Mouse (Mus musculus): ENCODE data around the gene Pgpep1. TPM values are rescaled to one million over a fixed set of nuclear protein-coding genes. Genes with fewer than 3 reads are reported as not detected.

The Pgpep1 gene
- polyA plus RNA-seq (2017; shearing (Covaris generic)) = 1 to 10 TPM; 3.8 to 6.4 (median 4.8) TPM

DNA sequence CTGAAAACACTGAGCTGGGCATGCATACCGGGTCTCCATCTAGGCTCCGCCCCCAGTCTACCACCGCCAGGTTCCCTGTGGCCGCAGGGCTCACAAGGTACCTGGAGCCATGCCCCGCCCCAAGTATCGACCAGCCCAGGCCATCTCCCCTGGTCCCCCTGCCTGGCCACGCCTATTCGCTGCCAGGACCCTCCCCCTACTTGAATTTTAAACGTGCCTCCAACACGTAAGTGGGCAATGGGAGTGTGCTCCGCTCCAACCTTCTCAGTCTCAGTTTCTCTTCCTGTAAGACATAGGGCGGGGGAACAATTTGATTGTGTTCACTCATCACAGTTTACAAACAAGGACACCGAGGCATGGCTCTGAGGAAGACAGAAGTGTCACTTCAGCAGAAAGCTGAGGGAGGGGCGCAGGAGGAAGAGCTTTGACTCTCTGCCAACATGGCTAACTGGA, at the start of gene Pgpep1:
Gene Pgpep1 (minus strand): TSS at position 116 of the 453 bp plus-strand sequence.
- ATAC-seq = peak; percentile 31

GRCm38 (mm10) chr8:70709794-70710193, 49.6 kb upstream of the Pgpep1 start:
- ATAC-seq = no peak

DNA sequence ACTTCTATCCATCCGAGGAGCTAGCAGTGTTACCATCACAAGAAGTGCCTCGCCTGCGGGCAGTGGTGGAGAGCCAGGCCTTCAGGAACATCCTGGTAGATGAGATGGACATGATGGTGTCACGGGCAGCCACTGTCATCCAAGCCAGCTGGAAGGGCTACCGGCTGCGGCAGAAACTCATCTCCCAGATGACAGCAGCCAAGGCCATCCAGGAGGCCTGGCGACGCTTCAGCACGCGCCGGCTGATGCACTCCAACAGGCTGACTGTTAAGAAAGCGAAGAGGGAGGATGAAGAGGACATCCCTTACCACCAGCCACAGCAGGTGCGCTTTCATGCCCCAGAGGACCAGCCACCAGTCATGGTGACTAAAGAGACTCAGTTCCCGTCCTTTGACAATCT, 48.1 kb upstream of the Pgpep1 start:
- no peak for ATAC-seq

DNA sequence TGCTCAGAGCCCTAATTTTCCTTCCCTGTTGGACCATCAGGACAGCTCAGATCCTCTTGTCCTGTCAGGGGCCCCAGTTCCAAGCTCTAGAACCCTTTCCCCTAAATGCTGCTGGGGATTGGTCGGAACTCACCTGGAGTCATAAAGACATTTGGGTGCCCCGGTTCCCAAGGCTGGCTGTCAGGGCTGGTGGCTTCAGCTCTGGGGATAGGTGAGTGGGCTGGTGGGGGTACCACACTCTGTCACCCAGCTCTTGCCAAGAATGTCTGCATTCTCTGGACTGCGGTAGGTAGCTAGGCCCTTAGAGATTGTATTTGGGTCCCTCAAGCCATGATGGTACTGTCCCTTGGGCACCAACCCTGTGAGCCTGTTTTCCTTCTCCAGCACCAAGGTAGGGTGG, 43.1 kb upstream of the Pgpep1 start, which contains the start of gene Iqcn:
Gene Iqcn (plus strand): TSS at position 171 of the 400 bp plus-strand sequence.
- ATAC-seq = no peak

- no peak for ATAC-seq
Observed at GRCm38 (mm10) chr8:70702842-70703182, 42.6 kb upstream of the Pgpep1 start.

DNA sequence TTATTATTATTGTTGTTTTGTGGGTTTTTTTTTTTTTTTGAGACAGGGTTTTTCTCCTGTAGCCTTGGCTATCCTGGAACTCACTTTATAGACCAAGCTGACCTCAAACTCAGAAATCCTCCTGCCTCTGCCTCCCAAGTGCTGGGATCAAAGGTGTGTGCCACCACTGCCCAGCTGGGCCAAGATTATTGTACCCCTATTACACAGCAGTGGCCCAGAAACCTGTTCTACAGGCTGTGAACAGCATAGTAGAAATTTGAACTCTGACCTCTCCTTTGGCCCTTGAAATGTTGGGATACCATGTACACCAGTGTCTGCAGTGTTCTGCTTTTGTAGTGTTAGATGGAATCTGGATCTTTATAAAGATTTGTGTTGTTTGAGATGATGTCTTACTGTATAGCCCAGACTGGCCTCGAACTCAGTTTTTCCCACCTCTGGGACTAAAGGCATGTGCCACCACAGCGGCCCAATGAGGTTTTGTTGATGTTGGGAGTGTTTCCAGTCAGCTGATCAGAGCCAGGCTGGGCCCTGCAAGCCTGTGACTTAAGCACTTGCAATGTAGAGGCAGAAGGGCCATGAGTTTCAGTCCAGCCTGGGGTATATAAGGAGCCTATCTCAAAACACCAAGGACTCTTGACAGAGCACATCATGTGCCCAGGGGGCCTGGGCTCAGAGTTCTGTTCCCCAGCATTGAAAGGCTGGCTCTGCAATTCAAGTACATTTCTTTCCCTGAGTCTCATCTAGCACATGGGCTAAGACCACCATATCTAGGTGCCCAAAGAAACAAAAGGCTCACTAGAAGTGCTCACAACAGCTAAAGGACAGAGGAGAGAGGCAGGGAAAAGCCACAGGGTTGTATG, 42.0 kb upstream of the Pgpep1 start:
- ATAC-seq = no peak

DNA sequence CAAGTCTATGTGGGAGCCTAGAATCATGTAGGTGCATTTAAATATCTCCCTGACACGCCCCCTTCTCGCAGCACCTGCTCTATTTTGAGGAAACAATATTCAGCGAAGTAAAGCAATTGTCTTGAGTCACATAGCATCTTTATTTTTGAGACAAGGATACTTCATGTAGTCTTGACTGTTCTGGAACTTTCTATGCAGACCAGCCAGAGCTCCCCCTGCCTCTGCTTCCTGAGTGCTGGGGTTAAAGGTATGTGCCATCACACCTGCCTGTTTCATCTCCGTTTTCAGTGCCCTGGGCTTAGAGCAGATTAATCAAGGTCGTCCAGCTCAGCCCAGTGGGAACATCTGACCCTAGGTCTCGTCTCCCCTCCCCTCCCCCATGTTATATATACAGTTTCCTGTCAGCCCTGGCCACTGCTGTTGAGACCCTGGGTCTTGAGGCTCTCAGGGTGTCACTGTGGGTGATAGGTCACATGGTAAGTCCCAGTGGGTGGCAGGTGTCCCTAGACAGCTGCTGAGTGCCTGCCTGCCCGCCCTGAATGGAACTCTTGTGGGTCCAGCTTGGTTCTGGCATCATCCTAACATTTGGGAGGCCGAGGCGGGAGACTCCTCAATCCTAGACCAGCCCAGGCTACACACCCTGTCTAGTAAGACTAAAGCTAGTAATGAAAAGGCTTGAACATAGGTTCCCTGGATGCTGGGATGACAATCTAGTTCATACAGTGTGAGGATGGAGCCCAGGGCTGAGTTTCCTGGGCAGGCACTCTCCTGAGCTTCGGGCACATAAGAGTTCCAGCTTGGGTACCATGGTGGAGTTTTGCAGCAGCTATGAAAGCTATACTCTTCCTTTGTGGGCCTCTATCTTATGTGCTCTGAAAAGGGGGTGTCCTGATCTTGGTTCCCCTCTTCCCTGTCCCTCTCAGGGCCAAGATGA, 41.1 kb upstream of the Pgpep1 start:
- ATAC-seq = no peak

GRCm38 (mm10) chr8:70700555-70700922, 40.4 kb upstream of the Pgpep1 start:
- ATAC-seq = peak; percentile 8

DNA sequence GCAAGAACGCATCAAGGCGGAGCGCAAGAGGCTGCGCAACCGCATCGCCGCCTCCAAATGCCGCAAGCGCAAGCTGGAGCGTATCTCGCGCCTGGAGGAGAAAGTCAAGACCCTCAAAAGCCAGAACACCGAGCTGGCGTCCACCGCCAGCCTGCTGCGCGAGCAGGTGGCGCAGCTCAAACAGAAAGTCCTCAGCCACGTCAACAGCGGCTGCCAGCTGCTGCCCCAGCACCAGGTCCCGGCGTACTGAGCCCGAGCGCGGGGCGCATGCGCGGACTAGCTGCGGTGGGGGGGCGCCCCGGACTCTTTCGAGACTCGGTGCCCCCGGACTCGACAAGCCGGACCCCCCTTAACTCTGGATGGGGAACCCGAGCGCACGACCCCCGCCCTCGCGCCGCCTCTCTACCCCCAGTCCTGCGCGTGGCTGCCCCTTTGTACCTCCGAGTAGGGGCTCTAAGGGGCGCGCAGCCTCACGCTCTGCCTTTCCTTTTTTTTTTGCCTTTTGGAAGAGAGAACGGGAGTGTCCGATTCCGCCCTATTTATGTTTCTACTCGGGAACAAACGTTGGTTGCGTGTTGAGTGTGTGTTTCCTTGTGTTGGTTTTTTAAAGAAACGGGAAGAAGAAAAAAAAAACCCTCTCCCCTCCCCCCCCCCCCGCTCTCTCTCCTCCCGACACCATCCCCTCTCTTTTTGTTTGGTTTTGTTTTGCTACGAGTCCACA, 39.8 kb upstream of the Pgpep1 start:
- no peak for ATAC-seq

DNA sequence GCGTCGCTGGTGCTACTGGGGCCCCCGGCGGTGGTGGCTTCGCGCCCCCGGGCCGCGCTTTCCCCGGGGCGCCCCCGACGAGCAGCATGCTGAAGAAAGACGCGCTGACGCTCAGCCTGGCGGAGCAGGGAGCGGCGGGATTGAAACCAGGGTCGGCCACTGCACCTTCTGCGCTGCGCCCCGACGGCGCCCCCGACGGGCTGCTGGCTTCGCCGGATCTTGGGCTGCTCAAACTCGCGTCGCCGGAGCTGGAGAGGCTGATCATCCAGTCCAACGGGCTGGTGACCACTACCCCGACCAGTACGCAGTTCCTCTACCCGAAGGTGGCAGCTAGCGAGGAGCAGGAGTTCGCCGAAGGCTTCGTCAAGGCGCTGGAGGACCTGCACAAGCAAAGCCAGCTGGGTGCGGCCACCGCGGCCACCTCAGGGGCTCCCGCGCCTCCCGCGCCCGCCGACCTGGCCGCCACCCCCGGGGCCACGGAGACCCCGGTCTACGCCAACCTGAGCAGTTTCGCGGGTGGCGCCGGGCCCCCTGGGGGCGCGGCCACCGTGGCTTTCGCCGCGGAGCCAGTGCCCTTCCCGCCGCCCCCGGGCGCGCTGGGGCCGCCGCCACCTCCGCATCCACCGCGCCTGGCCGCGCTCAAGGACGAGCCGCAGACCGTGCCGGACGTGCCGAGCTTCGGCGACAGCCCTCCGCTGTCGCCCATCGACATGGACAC, 39.1 kb upstream of the Pgpep1 start:
- ATAC-seq = no peak

DNA sequence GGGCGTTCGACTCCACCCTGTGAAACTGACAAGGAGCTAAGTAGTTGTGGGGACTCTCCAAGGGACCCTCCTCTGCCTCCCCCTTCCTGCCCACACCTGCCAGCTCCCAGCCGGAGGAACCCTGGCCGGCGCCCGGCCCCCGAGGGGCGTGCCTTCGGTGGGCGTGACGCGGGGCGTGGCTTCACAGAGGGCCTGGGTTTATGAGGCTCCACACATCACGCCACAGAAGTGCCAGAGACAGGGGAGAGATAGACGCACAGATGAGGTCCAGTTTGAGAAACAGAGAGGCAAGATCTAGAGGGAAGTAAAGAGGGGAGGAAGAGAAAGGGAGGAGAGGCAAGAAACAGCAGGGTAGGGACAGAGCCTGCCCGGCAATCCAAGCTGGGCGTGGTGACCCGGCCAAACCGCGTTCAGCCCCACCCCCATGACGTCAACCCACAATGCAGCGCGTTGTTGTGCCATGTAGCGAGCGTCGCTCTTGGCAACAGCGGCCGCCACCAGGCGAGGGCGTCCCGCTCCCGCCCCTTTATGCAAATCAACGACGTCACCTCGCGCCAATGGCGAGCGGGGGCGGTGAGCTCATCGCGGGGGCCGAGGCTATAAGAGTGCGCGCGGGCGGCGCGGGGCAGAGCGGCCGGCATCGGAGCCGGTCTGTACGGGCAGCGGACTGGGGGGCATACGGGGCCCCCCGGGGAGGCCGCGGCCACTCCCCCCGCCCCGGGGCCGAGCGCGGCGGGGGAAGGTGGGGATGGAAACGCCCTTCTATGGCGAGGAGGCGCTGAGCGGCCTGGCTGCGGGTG, 38.3 kb upstream of the Pgpep1 start, which contains the start of gene Jund:
Gene Jund (plus strand): TSS at position 640 of the 800 bp plus-strand sequence.
- peak; percentile 71 for ATAC-seq

DNA sequence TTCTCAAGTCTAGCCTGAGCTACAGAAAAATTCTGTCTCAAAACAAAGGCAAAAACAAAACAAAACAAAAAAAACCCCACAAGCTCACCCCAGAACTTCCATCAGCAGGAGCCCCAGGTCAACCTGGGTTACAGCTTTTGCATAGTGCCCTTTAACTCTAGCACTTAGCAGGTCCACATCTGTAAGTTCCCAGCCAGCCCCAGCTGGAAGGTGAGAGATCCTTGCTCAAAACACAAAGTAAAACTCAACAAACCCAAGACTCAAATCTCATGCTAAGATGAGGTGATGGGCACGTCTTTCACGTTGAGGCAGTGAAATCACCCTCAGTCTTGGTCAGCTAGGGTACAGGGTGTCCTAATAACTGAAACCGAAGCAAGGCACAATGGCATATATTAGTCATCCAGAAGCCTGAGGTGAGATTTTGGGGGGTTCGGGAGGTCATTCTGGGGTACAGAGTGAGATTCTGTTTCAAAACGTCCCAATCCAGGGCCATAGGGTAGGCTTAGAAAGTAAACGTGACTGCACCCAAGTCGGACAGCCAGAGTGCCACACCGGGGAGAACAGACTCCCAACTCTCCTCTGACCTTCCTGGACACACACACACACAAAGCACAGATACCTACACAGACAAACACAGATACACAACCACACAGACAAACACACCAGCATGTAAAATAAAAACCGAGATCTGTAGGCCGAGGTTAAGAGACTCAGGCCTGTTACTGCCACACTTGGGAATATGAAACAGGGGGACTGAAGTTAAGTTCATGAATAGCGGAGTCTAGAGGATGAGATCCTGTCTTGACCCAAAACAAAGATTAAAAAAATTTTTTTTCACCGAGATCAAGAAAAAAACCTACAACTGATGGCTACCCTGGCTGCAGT, 37.4 kb upstream of the Pgpep1 start:
- no peak for ATAC-seq

DNA sequence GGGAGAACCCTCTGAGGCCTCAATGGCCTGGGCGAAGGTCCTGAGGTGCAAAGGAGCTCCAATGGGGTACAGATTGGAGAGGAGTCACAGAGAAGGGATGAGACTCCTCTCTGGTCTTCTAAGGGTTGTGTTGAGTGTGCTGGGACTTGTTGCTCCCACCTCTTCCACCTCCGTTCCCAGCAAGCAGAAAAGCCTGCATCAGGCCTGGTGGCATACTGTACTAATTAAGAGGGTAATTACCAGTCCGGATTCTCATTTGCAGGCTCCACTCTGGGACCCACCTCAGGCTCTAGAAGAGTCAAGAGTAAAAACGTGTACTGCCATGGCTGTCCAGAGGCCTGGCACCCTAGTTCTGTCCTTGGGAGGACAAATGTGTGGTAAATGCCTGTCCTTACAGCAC, 36.8 kb upstream of the Pgpep1 start:
- ATAC-seq = no peak

- no peak for ATAC-seq
Observed at GRCm38 (mm10) chr8:70696019-70696885, 36.1 kb upstream of the Pgpep1 start.

DNA sequence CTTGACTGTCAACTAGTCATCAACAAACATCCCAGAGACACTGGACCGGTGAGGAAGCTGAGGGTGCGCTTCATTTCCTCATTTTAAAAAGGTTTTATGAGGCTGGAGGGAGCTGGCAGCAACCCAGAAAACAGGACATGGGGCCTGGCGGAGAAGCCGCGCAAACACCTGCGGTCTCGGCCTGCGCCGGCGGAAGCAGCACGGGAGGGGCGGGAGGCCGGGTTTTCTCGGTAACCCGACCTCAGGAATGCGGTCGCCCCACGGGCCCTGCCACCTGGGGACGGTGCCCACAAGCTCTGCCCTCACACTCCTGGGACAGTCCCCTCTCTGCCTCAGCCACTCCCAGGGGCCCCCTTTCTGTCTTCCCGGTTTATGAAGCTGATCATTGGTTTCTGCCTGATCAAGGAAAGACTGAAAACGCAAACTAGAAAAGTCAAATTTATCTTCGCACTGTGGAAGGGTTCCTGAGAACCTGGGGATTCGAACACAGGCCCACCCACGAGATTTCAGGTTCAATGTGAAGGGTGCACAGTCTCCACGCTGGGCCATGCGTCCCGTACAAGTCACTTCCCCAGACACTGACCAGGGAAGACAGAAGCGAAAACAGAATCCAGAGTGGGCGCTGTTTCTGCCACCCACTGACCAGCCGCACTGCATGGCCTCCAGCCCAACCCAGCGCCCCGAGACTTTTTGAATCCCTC, 35.3 kb upstream of the Pgpep1 start:
- ATAC-seq = peak; percentile 4

GRCm38 (mm10) chr8:70693636-70694035, 33.4 kb upstream of the Pgpep1 start:
- ATAC-seq = no peak

DNA sequence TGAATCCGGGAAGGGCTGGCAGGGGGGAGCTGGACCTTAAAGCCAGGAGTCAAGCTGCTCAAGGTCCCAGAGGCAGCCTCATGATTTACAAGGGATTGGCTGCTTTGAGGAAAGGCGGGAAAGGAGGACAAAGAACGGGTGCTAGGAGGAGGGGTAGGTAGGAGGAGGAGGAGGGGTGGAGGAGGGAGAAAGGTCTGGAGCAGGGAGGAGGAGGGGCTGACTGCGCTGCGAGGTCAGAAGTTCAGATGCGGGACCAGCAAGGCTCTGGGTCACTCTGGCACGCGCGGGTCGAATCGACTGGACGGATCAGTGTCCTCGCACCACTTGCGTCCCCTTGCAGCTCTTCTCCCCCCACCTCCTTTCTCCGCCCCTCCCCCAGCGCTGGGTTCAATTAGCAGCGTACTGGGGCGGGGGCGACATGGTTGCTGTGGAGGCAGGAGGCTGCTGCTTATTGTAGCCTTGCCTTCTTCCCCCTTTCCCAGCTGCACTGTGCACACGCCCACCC, 31.6 kb upstream of the Pgpep1 start:
- no peak for ATAC-seq

GRCm38 (mm10) chr8:70691230-70691629, 31.0 kb upstream of the Pgpep1 start:
- no peak for ATAC-seq

Data from inflammation-experienced regulatory T-cells, adult 6 months (primary cell).